Mouse (Mus musculus) heart, postnatal 0 days (tissue): ENCODE data around the gene Crtap.

Experiments used
- CTCF ChIP-seq: IDR thresholded peaks from 2 replicates; pipeline ENCODE4 v1.5.1; 2016; ENCODE audit warnings: antibody characterized with exemption, control low read depth, low read depth
- EP300 ChIP-seq: IDR thresholded peaks from 2 replicates; pipeline ENCODE4 v1.6.1; 2016; ENCODE audit warnings: antibody characterized with exemption, low read depth

GRCm38 (mm10) chr9:114400949-114401684, 10.6 kb upstream of the Crtap start, which contains the start of the genes Glb1 and Tmppe:
- TF ChIP-seq CTCF (peak; percentile 37), EP300 (0 out of 2 replicates have a peak, but pooled peaks have one; percentile 37)
